Mouse (Mus musculus) gastrocnemius, postnatal 4 days (tissue): ENCODE measurements around the gene Arhgap29. TPM values are rescaled to one million over a fixed set of nuclear protein-coding genes. Genes with fewer than 3 reads are reported as not detected.

ENCODE experiments used
- DNase-seq, 2 experiments: peaks; one replicate each; pipeline ENCODE4 v3.0.0; 2021 to 2022; ENCODE audit warnings: low spot score in 2 of 2, mixed read lengths in 2 of 2
- total RNA-seq, 2 experiments: library from RNA; stranded (reverse); gene quantifications; 2 replicates each; pipeline ENCODE4 v1.2.3; 2021

The Arhgap29 gene
- total RNA-seq, 2 experiments from 2014 or later: 87.7 to 101 TPM

DNA sequence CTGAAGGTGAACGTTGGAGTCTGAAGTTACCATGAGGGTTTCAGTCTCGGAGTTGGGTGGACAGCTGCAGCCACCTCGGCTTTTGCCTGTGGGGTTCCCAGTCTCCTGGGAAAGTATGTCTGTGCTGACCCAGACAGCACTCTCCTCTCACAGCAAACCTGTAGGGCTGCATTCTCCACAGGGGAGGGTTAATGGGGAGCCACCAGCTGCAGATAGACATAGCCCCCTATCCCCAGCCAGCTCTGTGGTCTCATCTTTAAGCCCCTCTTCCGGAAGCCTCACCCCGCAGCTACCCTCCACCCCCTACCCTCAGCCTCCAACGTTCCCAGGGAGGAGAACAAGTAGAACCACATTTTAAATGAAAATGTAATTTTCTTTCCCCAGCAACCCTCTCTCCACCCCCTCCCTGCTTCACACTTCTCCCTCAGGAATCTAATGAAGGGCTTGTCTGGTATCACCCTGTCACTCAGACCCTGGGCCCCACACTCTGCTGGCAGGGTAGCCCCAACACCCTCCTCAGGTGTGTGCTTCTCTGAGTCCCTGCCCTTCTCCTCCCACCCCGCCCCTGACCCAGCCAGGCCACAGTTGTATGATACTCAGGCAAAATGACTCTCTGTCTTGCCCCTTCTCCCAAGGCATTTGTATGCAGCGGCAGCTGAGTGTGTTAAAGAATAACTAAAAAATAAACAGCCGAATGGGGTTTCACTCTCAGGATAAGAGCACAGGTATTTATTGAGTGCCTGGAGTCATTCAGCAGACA lies 106.3 kb downstream of the Arhgap29 start:
- no peak for DNase-seq

DNA sequence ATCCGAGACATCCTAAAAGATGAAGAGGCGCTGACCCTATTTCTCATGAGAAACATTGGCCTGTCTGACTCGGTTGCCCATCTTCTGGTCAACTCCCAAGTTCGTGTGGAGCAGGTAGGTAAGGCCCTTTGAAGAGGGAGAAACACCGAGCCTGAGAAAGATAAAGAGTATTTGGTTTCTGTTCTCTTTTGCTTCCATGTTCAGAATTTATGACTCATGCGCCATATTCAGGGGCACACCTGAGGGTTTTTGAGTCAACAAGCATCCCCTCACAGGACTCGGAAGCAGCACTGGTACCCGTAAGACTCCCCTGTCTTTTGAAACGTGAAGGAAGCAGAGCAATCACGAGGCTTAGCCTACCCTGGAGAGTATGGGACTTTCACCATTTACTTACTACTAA lies 110.2 kb downstream of the Arhgap29 start:
- no peak for DNase-seq

DNA sequence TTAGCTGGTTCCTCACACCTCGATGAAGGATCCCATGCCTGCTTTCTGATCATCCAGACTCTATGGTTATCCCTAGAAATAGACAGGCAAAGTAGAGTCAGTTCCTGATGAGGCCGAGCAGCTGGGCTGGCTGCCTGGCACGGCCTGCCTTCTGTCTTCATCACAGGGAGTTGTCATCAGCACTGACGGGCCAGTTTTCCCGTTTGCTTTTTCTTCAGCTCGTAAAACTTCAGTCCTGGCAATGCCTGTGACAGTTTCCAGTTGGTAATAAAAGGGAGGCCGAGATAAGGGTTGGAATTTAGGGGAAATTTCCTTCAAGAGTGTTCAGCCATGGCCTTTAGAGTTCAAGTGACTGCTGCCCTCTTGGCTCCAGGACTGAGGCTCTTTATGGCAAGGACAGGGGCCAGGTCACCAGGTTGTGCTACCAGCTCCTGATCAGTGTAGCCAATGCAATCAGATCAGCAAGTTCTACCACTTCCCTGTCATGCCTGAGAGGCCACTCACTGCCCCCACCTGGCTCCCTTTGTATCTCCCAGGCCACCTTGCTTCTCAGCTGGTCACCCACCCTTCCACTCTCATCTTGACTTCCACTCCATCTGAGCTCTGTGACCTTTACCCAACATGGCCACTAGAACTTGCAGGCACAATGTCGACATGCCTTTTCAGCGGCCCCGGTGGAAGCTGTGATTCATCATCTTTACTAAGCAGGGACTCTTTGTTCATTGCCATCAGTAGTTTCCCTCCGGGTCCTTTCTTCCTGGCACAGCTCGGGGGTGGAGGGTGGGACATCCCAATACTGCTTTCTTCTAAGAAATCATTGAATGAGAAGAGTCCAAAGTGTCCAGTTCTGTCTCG lies 112.4 kb downstream of the Arhgap29 start:
- DNase-seq: peak in 1 of 2 experiments; percentile 47

Other genes starting within 250 kb of the Arhgap29 start
- gene F3, start 229.0 kb upstream of the Arhgap29 start, total RNA-seq: 1 to 10 TPM; 3.0 to 4.7 TPM
- gene Abcd3, start 137.2 kb upstream of the Arhgap29 start, total RNA-seq: 10 to 100 TPM; 34.3 to 36.5 TPM
- 1 to 10 TPM; 1.9 to 2.9 TPM for gene Abca4, start 91.9 kb downstream of the Arhgap29 start, total RNA-seq